Mouse (Mus musculus): ENCODE measurements at regions not wholly inside any gene's neighbourhood (a gene's known extent, or its start where the extent isn't known, plus 50 kb on each side); places are given as distances from the start of the nearest gene placed in this dataset.

GRCm38 (mm10) chr6:41215857-41216256 lies 86.2 kb upstream of the Try4 start:
- H3K9ac ChIP-seq (ENCODE audit: control insufficient read depth, low read depth, low read length, poor library complexity, severe bottlenecking), result no peak overlapping the region
- no peak for DNase-seq (ENCODE audit: low read depth, low spot score)
- no peaks in the 10 kb centered on the region for H3K9me3 ChIP-seq (replicated peaks; ENCODE audit: insufficient read depth, low read length)
- no peak overlapping the region for H3K27ac ChIP-seq (ENCODE audit: control insufficient read depth, low read depth, low read length)
- no peak for TF ChIP-seq USF1 (IDR thresholded peaks at IDR 0.05; ENCODE audit: low read depth, low read length)
- no peak for TF ChIP-seq GABPA (IDR thresholded peaks at IDR 0.05; ENCODE audit: low read depth, low read length)
- TF ChIP-seq MAX (IDR thresholded peaks at IDR 0.05; ENCODE audit: low read length), result no peak
- no peak for TF ChIP-seq HCFC1 (IDR thresholded peaks at IDR 0.05; ENCODE audit: low read depth, low read length)
- no peak for TF ChIP-seq MXI1 (IDR thresholded peaks at IDR 0.05; ENCODE audit: low read depth, low read length)
- TF ChIP-seq CTCF (IDR thresholded peaks at IDR 0.05 in 2 of 3, conservative IDR thresholded peaks at IDR 0.05 in 1 of 3; ENCODE audit: control insufficient read depth in 1 of 3, insufficient read depth in 1 of 3, low read depth in 2 of 3, low read length in 3 of 3, poor library complexity in 1 of 3, severe bottlenecking in 1 of 3), result no peak
- H3K36me3 ChIP-seq (ENCODE audit: control insufficient read depth in 1 of 2, insufficient read depth in 2 of 2, low read length in 2 of 2), result no peaks in the 10 kb centered on the region
- no peaks in the 10 kb centered on the region for H3K79me2 ChIP-seq (ENCODE audit: control insufficient read depth, insufficient read depth, low read length, poor library complexity)
- H3K4me1 ChIP-seq (ENCODE audit: control insufficient read depth in 1 of 2, insufficient read depth in 2 of 2, low read length in 2 of 2), result no peaks in the 10 kb centered on the region
- H3K4me3 ChIP-seq (ENCODE audit: control insufficient read depth in 1 of 2, insufficient read depth in 1 of 2, low read depth in 2 of 2, low read length in 2 of 2), result no peak overlapping the region
- no peaks in the 10 kb centered on the region for H3K27me3 ChIP-seq (ENCODE audit: control insufficient read depth in 1 of 2, insufficient read depth in 2 of 2, low read length in 2 of 2)

- TF ChIP-seq MEF2A (IDR thresholded peaks at IDR 0.05; ENCODE audit: extremely low read depth, insufficient replicate concordance, low read depth, low read length, poor library complexity, severe bottlenecking), result no peak
- no peak for TF ChIP-seq RAD21 (IDR thresholded peaks at IDR 0.05; ENCODE audit: low read depth, low read length)
- TF ChIP-seq ETS1 (IDR thresholded peaks at IDR 0.05; ENCODE audit: low read depth, low read length), result no peak
- TF ChIP-seq SIN3A (IDR thresholded peaks at IDR 0.05; ENCODE audit: low read length), result no peak
- no peak for TF ChIP-seq POLR2AphosphoS5 (IDR thresholded peaks at IDR 0.05; ENCODE audit: borderline replicate concordance, low read depth, low read length)
- no peak for TF ChIP-seq TBP (IDR thresholded peaks at IDR 0.05; ENCODE audit: low read depth, low read length)
- no peak for TF ChIP-seq NRF1 (IDR thresholded peaks at IDR 0.05; ENCODE audit: insufficient read depth, low read depth, low read length, poor library complexity, severe bottlenecking)
- no peak for TF ChIP-seq KAT2A (conservative IDR thresholded peaks at IDR 0.05; ENCODE audit: low read depth, low read length)
- no peak for TF ChIP-seq USF1 (IDR thresholded peaks at IDR 0.05; ENCODE audit: low read depth, low read length)
- TF ChIP-seq ZKSCAN1 (IDR thresholded peaks at IDR 0.05; ENCODE audit: low read depth, low read length), result no peak
- TF ChIP-seq NELFE (IDR thresholded peaks at IDR 0.05; ENCODE audit: low read depth, low read length), result no peak
- no peaks in the 10 kb centered on the region for H3K9me3 ChIP-seq (replicated peaks; ENCODE audit: insufficient read depth, low read length)
- H3K4me3 ChIP-seq (ENCODE audit: control insufficient read depth in 1 of 2, insufficient read depth in 1 of 2, low read depth in 2 of 2, low read length in 2 of 2), result no peak overlapping the region
These were observed 96.2 kb upstream of the Try4 start for GRCm38 (mm10) chr6:41205864-41206263.

More at GRCm38 (mm10) chr6:41205864-41206263, 96.2 kb upstream of the Try4 start:
- Histone ChIP-seq H3K79me2 (ENCODE audit: control insufficient read depth, insufficient read depth, low read length, poor library complexity) (no peaks in the 10 kb centered on the region), H3K27ac (ENCODE audit: control insufficient read depth, low read depth, low read length) (no peak overlapping the region), H3K36me3 (ENCODE audit: control insufficient read depth in 1 of 2, insufficient read depth in 2 of 2, low read length in 2 of 2) (no peaks in the 10 kb centered on the region), H3K4me1 (ENCODE audit: control insufficient read depth in 1 of 2, insufficient read depth in 2 of 2, low read length in 2 of 2) (no peaks in the 10 kb centered on the region), H3K9ac (ENCODE audit: control insufficient read depth, low read depth, low read length, poor library complexity, severe bottlenecking) (no peak overlapping the region), H3K27me3 (ENCODE audit: control insufficient read depth in 1 of 2, insufficient read depth in 2 of 2, low read length in 2 of 2) (no peaks in the 10 kb centered on the region)
- DNase-seq (ENCODE audit: low read depth, low spot score), result no peak
